Mouse (Mus musculus) midbrain, embryonic 12.5 days (tissue): ENCODE results near the gene Hmgcl. TPM values are rescaled to one million over a fixed set of nuclear protein-coding genes. Genes with fewer than 3 reads are reported as not detected.

Experiments used
- ATAC-seq: fragments of 200-750 bp; cut with Nextera tagmentation; 2 replicates; pipeline ENCODE4 v1.8.0; 2017; ENCODE audit warnings: low read depth, moderate TSS enrichment, moderate library complexity; ENCODE audit not compliant: low FRiP score
- H3K27ac ChIP-seq: fragments of 300-500 bp; sonication (generic); replicated peaks from 2 replicates; pipeline ENCODE4 v1.5.1; 2016; ENCODE audit warnings: mild to moderate bottlenecking
- H3K27me3 ChIP-seq: fragments of 300-500 bp; sonication (generic); 2 replicates; pipeline ENCODE4 v1.6.1; 2016; ENCODE audit warnings: mild to moderate bottlenecking
- H3K36me3 ChIP-seq: fragments of 300-500 bp; sonication (generic); 2 replicates; pipeline ENCODE4 v1.6.1; 2016
- H3K4me1 ChIP-seq: fragments of 300-500 bp; sonication (generic); 2 replicates; pipeline ENCODE4 v1.6.1; 2016
- H3K4me2 ChIP-seq: fragments of 300-500 bp; sonication (generic); replicated peaks from 2 replicates; pipeline ENCODE4 v1.6.1; 2016; ENCODE audit warnings: mild to moderate bottlenecking, moderate library complexity
- H3K4me3 ChIP-seq: fragments of 300-500 bp; sonication (generic); 2 replicates; pipeline ENCODE4 v1.5.1; 2016; ENCODE audit warnings: mild to moderate bottlenecking
- H3K9ac ChIP-seq: fragments of 300-500 bp; sonication (generic); replicated peaks from 2 replicates; pipeline ENCODE4 v1.6.1; 2016; ENCODE audit warnings: mild to moderate bottlenecking, moderate library complexity
- H3K9me3 ChIP-seq: fragments of 300-500 bp; sonication (generic); 2 replicates; pipeline ENCODE4 v1.6.1; 2016; ENCODE audit warnings: mild to moderate bottlenecking
- WGBS: fragments of 180-500 bp; shearing (Covaris S2); methylation state at CpG from one replicate; pipeline ENCODE4 v1.1.7; 2016; 5-methylcytosine and 5-hydroxymethylcytosine counted together
- polyA plus RNA-seq: library from polyadenylated mRNA; unstranded; fragments of >200 nt; fragmentation: Nextera tagmentation; extraction: Ambion mirVana; gene quantifications from 2 replicates; pipeline ENCODE4 v1.2.1, GENCODE M21; 2016

Gene Hmgcl
- polyA plus RNA-seq, 1 experiment from 2014 or later, result 54.1 TPM

DNA sequence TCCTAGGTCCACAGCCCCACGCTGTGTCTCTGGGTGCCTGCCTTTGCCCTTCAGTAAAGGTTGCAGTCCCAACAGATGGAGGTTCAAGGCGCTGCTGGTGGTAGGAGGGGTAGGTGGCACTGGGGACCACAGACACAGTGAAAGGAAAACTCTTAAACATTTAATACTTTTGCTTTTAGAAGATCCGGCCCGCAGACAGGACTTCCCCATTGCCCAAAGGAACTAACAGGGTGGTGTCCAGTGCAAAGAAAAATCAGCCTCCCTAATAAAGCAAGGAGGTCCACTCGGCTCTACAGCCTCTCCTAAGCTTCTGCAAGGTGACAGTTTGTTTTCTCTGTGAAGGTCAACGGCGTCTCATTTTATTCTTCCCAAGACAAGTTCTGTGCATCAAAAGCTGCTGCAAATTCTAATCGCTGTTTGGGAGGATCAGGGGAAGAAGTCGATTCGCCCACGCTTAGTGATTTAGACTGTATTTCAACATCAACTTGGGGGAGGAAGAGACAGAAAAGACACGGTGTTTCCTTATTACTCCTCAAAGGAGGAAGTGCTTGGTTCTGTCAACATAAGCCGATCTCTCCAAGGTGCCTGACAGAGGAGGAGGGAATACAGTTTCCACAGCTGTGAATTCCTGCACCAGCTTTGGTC is 27.5 kb upstream of the Hmgcl start:
- Histone ChIP-seq H3K27me3 (no peaks in the 10 kb centered on the region), H3K4me2 (no peak overlapping the region), H3K9me3 (no peaks in the 10 kb centered on the region), H3K4me1 (peaks cover 10% of the 10 kb centered on the region), H3K9ac (no peak overlapping the region), H3K4me3 (no peak overlapping the region), H3K27ac (no peak overlapping the region), H3K36me3 (peaks cover 9% of the 10 kb centered on the region; the same call in 1 of the 2 replicates)
- 91% methylated on average over 13 of the region's 13 CpGs for WGBS
- no peak for ATAC-seq

DNA sequence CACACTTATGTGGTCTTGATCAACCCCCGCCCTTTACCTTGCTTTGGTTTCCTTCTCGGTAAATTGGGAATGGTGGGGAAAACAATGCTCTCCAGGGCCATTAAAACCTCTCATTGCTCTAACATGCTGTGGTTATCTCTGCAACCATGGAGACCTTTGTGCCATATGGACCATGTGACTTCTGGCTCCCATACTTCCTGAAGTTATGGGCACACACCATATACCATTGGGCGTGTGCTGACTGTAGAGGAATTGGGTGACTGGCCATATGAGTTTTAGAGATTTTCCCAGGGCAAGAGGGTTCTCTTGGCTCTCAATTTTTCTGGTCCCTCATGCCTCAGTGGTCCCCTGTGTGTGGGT is 27.0 kb upstream of the Hmgcl start:
- WGBS, result 93% methylated on average over 3 of the region's 3 CpGs
- Histone ChIP-seq H3K4me3 (no peak overlapping the region), H3K9me3 (no peaks in the 10 kb centered on the region), H3K27me3 (no peaks in the 10 kb centered on the region), H3K36me3 (peaks cover 11% of the 10 kb centered on the region; the same call in 1 of the 2 replicates), H3K4me1 (peaks cover 10% of the 10 kb centered on the region), H3K27ac (no peak overlapping the region), H3K9ac (no peak overlapping the region), H3K4me2 (no peak overlapping the region)
- no peak for ATAC-seq

- H3K27ac ChIP-seq, result peak within 1 kb of the TSS; percentile 79
- peaks cover 19% of the 10 kb centered on the region for H3K36me3 ChIP-seq
Measured at GRCm38 (mm10) chr4:135920304-135921241, 25.7 kb upstream of the Hmgcl start, which contains the start of gene Fuca1. Fuca1 (plus strand) TSS chr4:135920735.

GRCm38 (mm10) chr4:135921257-135922120 is 24.8 kb upstream of the Hmgcl start:
- H3K27ac ChIP-seq, result peak overlapping the region; percentile 79
- no peaks in the 10 kb centered on the region for H3K27me3 ChIP-seq
- peak overlapping the region; percentile 91 for H3K4me2 ChIP-seq
- peak overlapping the region; percentile 80 for H3K9ac ChIP-seq
- H3K36me3 ChIP-seq, result peaks cover 24% of the 10 kb centered on the region
- H3K4me3 ChIP-seq, result peak overlapping the region; percentile 79
- 10% methylated on average over 26 of the region's 26 CpGs for WGBS
- H3K4me1 ChIP-seq, result peaks cover 10% of the 10 kb centered on the region
- ATAC-seq, result no peak
- H3K9me3 ChIP-seq, result no peaks in the 10 kb centered on the region

More at GRCm38 (mm10) chr4:135920304-135921241, 25.7 kb upstream of the Hmgcl start, which contains the start of gene Fuca1:
- peaks cover 10% of the 10 kb centered on the region for H3K4me1 ChIP-seq
- no peaks in the 10 kb centered on the region for H3K9me3 ChIP-seq
- ATAC-seq, result peak; percentile 95
- H3K4me3 ChIP-seq, result peak within 1 kb of the TSS; percentile 79
- H3K4me2 ChIP-seq, result peak within 1 kb of the TSS; percentile 91
- no peaks in the 10 kb centered on the region for H3K27me3 ChIP-seq
- peak within 1 kb of the TSS; percentile 80 for H3K9ac ChIP-seq
- WGBS, result 2% methylated on average over 60 of the region's 60 CpGs

- 97% methylated on average over 1 of the region's 1 CpGs for WGBS
- H3K9me3 ChIP-seq, result no peaks in the 10 kb centered on the region
- H3K27ac ChIP-seq, result no peak overlapping the region
- peaks cover 10% of the 10 kb centered on the region for H3K4me1 ChIP-seq
- peaks cover 24% of the 10 kb centered on the region for H3K36me3 ChIP-seq
- ATAC-seq, result no peak
- peak overlapping the region; percentile 79; the same call in 1 of the 2 replicates for H3K4me3 ChIP-seq
- no peak overlapping the region for H3K9ac ChIP-seq
- no peaks in the 10 kb centered on the region for H3K27me3 ChIP-seq
- H3K4me2 ChIP-seq, result peak overlapping the region; percentile 91
Measured at GRCm38 (mm10) chr4:135922190-135922589, 24.1 kb upstream of the Hmgcl start.

- WGBS, result 90% methylated on average over 2 of the region's 2 CpGs
- H3K4me2 ChIP-seq, result no peak overlapping the region
Measured at GRCm38 (mm10) chr4:135924418-135924817, 21.8 kb upstream of the Hmgcl start.

DNA sequence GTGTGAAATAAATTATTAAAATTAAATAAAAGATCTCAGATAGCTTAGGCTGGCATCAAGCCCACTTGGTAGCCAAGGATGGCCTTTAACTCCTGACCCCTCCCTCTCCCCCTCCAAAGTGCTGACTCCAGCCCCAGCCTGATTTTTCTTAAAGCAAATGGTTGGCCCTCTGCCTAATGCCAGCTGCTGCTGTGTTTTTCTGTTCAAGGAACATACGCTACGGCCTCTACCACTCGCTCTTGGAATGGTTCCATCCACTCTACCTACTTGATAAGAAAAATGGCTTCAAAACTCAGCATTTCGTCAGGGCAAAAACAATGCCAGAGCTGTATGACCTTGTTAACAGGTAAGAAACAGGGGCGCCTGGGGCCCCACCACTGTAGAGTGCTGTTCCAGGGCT is 20.9 kb upstream of the Hmgcl start:
- no peak for ATAC-seq
- H3K27me3 ChIP-seq, result no peaks in the 10 kb centered on the region
- no peaks in the 10 kb centered on the region for H3K9me3 ChIP-seq
- 90% methylated on average over 5 of the region's 5 CpGs for WGBS
- H3K4me3 ChIP-seq, result no peak overlapping the region
- peaks cover 10% of the 10 kb centered on the region for H3K4me1 ChIP-seq
- H3K36me3 ChIP-seq, result peaks cover 32% of the 10 kb centered on the region
- no peak overlapping the region for H3K9ac ChIP-seq
- H3K4me2 ChIP-seq, result no peak overlapping the region
- no peak overlapping the region for H3K27ac ChIP-seq

More at GRCm38 (mm10) chr4:135924418-135924817, 21.8 kb upstream of the Hmgcl start:
- peaks cover 10% of the 10 kb centered on the region for H3K4me1 ChIP-seq
- ATAC-seq, result no peak
- no peaks in the 10 kb centered on the region for H3K9me3 ChIP-seq
- no peak overlapping the region for H3K27ac ChIP-seq
- no peak overlapping the region for H3K4me3 ChIP-seq
- H3K9ac ChIP-seq, result no peak overlapping the region
- H3K36me3 ChIP-seq, result peaks cover 29% of the 10 kb centered on the region
- no peaks in the 10 kb centered on the region for H3K27me3 ChIP-seq

DNA sequence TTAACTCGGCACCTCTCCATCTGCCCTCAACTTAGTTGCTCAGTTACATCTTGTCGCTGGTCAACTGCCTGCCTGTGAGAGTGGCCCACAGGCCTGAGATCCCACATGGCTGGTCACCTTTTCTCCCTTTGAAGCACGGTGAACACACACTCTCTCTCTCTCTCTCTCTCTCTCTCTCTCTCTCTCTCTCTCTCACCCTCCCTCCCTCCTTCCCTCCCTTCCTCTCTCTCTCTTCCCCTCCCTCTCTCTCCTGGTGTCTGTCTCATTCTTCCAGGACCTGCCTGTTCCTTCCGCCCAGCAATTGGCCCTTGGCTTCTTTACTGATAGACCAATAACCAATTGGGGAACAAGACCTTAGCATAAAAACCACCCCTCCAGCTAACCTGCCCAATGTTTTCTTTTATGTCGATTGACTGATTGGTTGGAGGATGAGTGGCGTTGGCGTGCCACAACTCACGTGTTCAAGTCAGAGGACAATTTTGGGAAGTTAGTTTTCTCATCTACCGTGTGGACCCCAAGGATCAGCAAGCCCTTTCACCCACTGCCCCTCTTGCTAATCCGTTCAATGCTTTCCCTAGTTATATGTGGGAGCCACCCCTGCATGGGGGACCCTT is 19.9 kb upstream of the Hmgcl start:
- 91% methylated on average over 10 of the region's 10 CpGs for WGBS
- Histone ChIP-seq H3K4me1 (peaks cover 8% of the 10 kb centered on the region), H3K4me2 (no peak overlapping the region), H3K9me3 (no peaks in the 10 kb centered on the region), H3K27me3 (no peaks in the 10 kb centered on the region), H3K4me3 (no peak overlapping the region), H3K36me3 (peaks cover 36% of the 10 kb centered on the region), H3K9ac (no peak overlapping the region), H3K27ac (no peak overlapping the region)
- no peak for ATAC-seq

GRCm38 (mm10) chr4:135926861-135927260 is 19.4 kb upstream of the Hmgcl start:
- H3K4me1 ChIP-seq, result peaks cover 2% of the 10 kb centered on the region
- 95% methylated on average over 3 of the region's 3 CpGs for WGBS
- H3K9me3 ChIP-seq, result no peaks in the 10 kb centered on the region

GRCm38 (mm10) chr4:135928376-135928775 is 17.9 kb upstream of the Hmgcl start:
- no peak overlapping the region for H3K9ac ChIP-seq
- peaks cover 40% of the 10 kb centered on the region for H3K36me3 ChIP-seq
- no peak overlapping the region for H3K27ac ChIP-seq
- whole genome bisulfite sequencing, result 89% methylated on average over 9 of the region's 9 CpGs
- no peak for ATAC-seq
- H3K4me3 ChIP-seq, result no peak overlapping the region
- H3K27me3 ChIP-seq, result no peaks in the 10 kb centered on the region
- H3K9me3 ChIP-seq, result no peaks in the 10 kb centered on the region
- H3K4me2 ChIP-seq, result no peak overlapping the region
- no peaks in the 10 kb centered on the region for H3K4me1 ChIP-seq

More at GRCm38 (mm10) chr4:135926861-135927260, 19.4 kb upstream of the Hmgcl start:
- Histone ChIP-seq H3K4me3 (no peak overlapping the region), H3K36me3 (peaks cover 36% of the 10 kb centered on the region), H3K4me2 (no peak overlapping the region), H3K9ac (no peak overlapping the region), H3K27me3 (no peaks in the 10 kb centered on the region), H3K27ac (no peak overlapping the region)
- ATAC-seq, result no peak

DNA sequence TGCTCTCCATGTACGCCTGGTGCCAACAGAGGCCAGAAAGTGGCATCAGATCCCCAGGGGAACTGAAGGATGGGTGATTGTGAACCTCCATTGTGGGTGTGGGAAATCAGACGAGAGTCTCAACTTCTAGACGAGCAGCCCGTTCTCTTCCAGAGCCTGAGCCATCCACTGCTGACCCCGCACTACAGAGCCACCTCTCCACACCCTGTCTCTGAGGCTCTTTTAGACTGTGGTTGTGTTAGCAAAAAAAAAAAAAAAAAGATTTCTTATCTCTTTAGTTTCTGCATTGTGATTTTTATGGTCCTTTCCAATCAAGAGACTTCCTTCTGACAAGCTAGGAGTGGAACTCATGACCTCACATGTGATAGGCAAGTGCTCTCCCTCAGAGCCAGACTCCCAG is 16.8 kb upstream of the Hmgcl start:
- H3K4me2 ChIP-seq, result no peak overlapping the region
- WGBS, result 87% methylated on average over 5 of the region's 5 CpGs
- H3K27ac ChIP-seq, result no peak overlapping the region
- peaks cover 39% of the 10 kb centered on the region for H3K36me3 ChIP-seq
- no peaks in the 10 kb centered on the region for H3K27me3 ChIP-seq
- ATAC-seq, result no peak
- no peak overlapping the region for H3K4me3 ChIP-seq
- no peak overlapping the region for H3K9ac ChIP-seq
- no peaks in the 10 kb centered on the region for H3K9me3 ChIP-seq
- no peaks in the 10 kb centered on the region for H3K4me1 ChIP-seq
